Mouse (Mus musculus): Measurements from ENCODE around the gene Wfikkn2. TPM values are rescaled to one million over a fixed set of nuclear protein-coding genes. Genes with fewer than 3 reads are reported as not detected.

The Wfikkn2 gene
- polyA plus RNA-seq (2015; fragmentation: Nextera tagmentation; extraction: Ambion mirVana) = 2.9 and 3.4 TPM in 2 replicates

DNA sequence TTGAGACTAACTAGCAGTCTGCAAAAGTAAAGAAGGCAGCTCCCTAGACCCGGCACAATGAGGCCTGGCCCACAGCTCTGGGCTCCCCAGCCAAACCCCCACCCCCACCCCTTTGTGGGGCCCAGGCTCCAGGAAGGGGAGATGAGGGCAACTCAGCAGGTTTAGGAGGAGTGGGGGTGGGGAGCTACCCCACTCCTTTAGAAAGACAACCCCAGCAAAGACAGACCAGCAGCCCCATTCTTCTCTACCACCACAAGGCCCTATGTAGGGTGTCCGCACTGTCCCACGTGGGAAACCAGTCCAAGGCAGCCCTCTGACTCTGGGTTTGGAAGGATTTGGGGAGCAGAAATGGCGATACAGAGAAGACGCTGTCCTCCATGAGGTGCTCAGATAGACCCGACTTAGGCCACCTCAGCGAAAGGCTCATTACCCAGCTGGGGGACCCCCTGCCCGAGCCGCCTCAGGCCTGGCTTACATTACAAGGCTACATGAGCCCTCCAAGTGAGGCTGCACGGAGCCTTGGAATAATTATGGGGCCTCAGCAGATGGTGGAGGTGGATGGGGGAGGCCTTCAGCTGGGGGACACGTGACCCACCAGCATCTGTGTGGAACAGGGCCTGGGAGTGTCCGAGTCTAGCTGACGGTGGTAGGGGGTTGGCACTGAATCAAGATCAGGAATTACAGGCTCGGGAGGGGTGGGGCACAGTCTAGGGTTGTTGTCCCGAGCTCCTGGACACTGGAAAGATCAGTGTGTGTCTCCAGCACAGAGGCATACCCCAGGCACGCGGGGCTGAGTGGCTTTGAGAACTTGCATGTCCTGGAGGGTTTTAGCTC is at the start of gene Wfikkn2:
Gene Wfikkn2, minus strand, starts transcription at position 51 of the 834 bp plus-strand sequence.
- H3K27ac ChIP-seq = peak within 1 kb of the TSS; percentile 75
- no peak within 1 kb of the TSS for H3K4me2 ChIP-seq (replicated peaks)
- peaks cover 7% of the 10 kb centered on the region; the same call in 1 of the 2 replicates for H3K27me3 ChIP-seq
- no peaks in the 10 kb centered on the region for H3K36me3 ChIP-seq
- H3K9me3 ChIP-seq = no peaks in the 10 kb centered on the region
- ATAC-seq = peak; percentile 87
- peaks cover 44% of the 10 kb centered on the region for H3K4me1 ChIP-seq (replicated peaks)
- H3K9ac ChIP-seq (replicated peaks) = no peak within 1 kb of the TSS
- no peak within 1 kb of the TSS for H3K4me3 ChIP-seq (replicated peaks)
- WGBS = 42% methylated on average over 17 of the region's 17 CpGs

DNA sequence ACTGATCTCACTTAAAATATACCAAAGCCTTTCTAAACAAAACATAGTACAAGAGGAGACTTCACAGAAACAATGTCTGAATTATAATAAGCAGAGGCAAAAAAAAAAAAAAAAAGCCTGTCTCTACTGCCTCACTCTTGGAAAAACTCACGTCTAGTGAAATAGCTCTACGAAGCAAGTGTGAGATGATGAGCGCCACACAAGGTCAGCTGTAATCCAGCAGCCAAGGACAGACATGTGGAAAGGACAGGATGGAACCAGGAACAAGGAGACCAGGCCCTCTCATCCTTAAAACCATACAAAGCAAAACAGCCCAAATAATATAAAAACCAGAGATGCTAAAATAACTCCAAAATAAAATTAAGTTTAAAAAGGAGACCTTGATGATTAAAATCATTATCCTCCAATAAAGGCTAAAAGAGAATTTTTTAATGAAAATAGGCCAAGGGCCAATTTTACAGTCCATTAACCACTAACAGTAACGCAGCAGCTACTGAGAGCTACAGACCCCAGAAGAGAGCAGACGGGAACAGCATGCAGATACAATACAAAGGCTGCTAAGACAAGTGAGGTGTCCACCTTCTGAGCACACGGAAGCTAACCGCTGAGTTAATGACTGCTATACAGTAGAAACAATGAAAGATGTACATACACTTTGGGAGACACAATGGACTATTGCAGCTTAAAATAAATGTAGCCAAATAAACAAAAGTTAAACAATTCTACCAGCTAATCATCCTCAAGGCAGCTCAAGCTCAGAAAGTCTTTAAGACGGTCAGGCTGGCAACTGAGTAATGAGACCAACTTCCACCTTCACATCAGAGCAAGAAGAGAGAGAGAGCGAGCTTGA is 49.4 kb upstream of the Wfikkn2 start:
- H3K9ac ChIP-seq (replicated peaks) = no peak overlapping the region
- H3K4me2 ChIP-seq (replicated peaks) = no peak overlapping the region
- no peaks in the 10 kb centered on the region for H3K27me3 ChIP-seq
- no peak for ATAC-seq
- 77% methylated on average over 9 of the region's 9 CpGs for WGBS
- no peaks in the 10 kb centered on the region for H3K9me3 ChIP-seq
- peak overlapping the region; percentile 35; the same call in 1 of the 2 replicates for H3K27ac ChIP-seq
- H3K4me3 ChIP-seq (replicated peaks) = no peak overlapping the region
- peaks cover 84% of the 10 kb centered on the region for H3K36me3 ChIP-seq
- H3K4me1 ChIP-seq (replicated peaks) = no peaks in the 10 kb centered on the region

DNA sequence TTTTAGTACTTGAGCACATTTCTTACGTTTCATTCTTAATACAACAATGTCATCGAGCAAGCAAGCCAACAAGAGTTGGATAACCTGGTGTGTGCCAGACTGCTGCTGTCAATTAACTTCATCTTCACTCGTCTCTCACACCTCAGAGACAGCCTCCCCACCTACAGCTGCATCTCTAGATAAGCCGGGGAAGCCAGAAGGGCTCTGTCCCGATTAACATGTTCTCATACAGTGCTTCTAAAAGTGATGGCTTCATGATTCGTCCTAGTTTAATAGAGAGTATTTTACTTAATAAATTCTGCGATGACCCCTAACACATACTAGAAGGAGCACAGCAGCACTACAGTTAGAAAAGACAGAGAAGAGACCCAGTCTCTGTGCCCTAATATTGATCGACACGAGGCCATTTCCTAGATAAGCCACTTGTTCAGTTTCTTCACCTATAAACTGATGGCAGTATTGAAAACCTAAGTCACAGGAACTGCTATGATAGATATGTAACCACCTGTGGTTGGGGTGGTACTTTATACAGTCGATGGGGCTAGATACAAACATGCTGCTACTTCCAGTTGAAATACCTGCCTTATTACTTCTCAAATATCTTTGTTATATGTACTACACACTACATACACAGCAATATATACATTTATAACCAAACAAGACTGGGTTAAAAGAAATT is 44.4 kb upstream of the Wfikkn2 start:
- no peaks in the 10 kb centered on the region for H3K27me3 ChIP-seq
- 93% methylated on average over 10 of the region's 10 CpGs for WGBS
- no peaks in the 10 kb centered on the region for H3K9me3 ChIP-seq
- H3K4me1 ChIP-seq (replicated peaks) = no peaks in the 10 kb centered on the region
- no peak overlapping the region for H3K4me2 ChIP-seq (replicated peaks)
- no peak overlapping the region for H3K9ac ChIP-seq (replicated peaks)
- H3K36me3 ChIP-seq = peaks cover 85% of the 10 kb centered on the region
- no peak overlapping the region for H3K27ac ChIP-seq
- H3K4me3 ChIP-seq (replicated peaks) = no peak overlapping the region
- ATAC-seq = no peak

DNA sequence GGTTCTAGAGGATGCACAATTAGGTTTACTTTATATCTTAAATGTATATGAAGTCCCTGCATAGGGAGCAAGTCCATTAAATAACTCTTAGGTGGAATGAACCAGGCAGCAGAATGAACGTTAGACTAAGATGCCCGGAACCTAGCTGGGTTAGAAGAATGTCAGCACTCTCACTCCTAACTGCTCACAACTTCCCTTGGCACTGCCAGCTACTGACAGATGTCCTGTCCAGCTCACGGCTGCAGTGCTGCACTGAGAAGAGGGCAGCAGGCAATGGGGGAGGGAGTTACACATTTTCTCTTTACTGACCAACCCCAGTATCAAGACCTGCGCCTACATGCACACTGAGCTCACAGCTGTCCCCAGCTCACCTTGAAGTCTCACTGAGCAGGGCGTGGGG is 41.3 kb upstream of the Wfikkn2 start:
- no peak overlapping the region for H3K4me3 ChIP-seq (replicated peaks)
- no peak overlapping the region for H3K4me2 ChIP-seq (replicated peaks)
- ATAC-seq = no peak
- H3K27me3 ChIP-seq = no peaks in the 10 kb centered on the region
- H3K9me3 ChIP-seq = no peaks in the 10 kb centered on the region
- H3K36me3 ChIP-seq = peaks cover 81% of the 10 kb centered on the region
- 96% methylated on average over 5 of the region's 5 CpGs for WGBS
- no peak overlapping the region for H3K9ac ChIP-seq (replicated peaks)
- H3K4me1 ChIP-seq (replicated peaks) = no peaks in the 10 kb centered on the region
- no peak overlapping the region for H3K27ac ChIP-seq

DNA sequence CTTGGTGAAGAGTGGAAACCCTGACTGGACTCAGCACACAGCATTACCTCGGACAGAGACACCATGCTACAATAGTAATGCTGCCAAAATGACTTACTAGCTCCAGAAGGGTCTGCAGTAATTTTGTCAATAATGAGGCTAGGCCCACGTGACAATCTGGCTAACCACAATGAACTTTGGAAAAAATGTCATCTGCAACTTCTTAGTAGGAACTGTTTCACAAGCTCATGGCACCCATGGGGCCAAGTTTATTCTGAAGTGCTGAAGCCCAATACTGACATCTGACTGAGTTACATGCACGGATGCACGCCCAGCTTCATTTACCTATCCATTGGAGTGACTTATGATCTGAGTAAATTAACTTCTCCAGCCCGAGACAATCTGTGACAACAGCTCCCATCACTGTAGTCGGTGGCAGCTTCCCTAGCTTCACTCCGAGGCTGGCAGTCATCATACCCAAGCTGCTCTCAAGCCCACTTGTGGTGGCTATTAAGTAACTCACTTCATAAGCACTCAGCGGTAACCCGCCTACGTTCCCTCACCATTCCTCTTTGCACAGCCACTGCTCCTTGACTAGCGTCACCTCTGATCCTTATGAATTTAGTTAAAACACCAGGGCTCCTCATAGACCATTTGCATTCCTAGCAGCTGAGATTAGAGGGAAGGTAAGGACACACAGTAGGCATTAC is 40.2 kb upstream of the Wfikkn2 start:
- no peak overlapping the region for H3K4me2 ChIP-seq (replicated peaks)
- H3K36me3 ChIP-seq = peaks cover 73% of the 10 kb centered on the region
- no peak overlapping the region for H3K27ac ChIP-seq
- H3K9ac ChIP-seq (replicated peaks) = no peak overlapping the region
- 95% methylated on average over 11 of the region's 11 CpGs for WGBS
- H3K4me1 ChIP-seq (replicated peaks) = no peaks in the 10 kb centered on the region
- H3K9me3 ChIP-seq = no peaks in the 10 kb centered on the region
- H3K27me3 ChIP-seq = no peaks in the 10 kb centered on the region
- no peak for ATAC-seq
- no peak overlapping the region for H3K4me3 ChIP-seq (replicated peaks)

DNA sequence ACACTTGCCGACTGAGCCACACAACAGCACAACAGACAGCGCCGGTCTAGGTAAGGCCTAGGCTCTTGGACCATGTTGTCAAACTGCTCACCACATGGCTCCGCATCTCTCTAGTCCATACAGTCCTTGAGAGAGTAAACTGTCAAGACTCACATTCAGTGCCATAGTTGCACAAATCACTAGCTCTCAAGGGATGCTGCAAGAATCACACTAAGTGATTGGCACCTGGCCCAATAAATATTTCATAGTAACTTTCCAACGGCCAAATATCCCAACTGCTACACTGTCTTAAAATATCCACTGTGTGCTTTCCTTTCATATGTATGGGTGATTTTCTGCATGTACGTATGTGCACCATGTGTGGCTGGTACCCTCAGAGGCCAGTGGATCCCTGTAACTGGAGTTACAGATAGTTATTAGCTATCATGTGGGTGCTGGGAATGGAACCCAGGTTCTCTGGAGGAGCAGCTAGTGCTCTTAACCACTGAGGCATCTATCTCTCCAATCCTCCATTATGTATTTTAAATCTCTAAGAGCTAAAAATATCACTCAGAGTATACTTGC is 37.8 kb upstream of the Wfikkn2 start:
- Histone ChIP-seq H3K9ac (replicated peaks) (no peak overlapping the region), H3K4me2 (replicated peaks) (no peak overlapping the region), H3K36me3 (peaks cover 52% of the 10 kb centered on the region), H3K4me1 (replicated peaks) (0 out of 2 replicates have a peak, but pooled peaks cover 5% of the 10 kb centered on the region), H3K27ac (no peak overlapping the region), H3K9me3 (no peaks in the 10 kb centered on the region), H3K4me3 (replicated peaks) (no peak overlapping the region), H3K27me3 (no peaks in the 10 kb centered on the region)
- ATAC-seq = no peak
- WGBS = 96% methylated on average over 6 of the region's 6 CpGs

DNA sequence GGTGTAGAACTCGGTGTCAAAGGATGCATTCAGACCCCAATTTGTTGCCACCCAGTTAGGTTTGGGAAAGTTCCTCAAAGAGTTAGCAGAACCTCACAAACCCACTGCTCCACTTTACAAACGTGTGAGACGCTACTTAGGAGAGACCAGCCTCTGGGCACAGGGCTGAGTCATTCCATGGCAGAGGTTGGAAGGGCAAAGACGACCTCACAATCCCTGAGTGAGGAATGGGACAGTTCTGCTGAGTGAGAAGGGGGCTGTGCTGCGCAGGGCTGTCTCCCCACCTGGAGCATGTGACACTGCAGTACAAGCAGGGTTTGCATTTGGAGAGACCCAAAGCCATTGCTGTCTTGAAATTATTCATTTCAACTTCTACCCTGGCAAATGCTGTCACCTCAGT is 36.5 kb upstream of the Wfikkn2 start:
- Histone ChIP-seq H3K9ac (replicated peaks) (no peak overlapping the region), H3K27ac (no peak overlapping the region), H3K4me1 (replicated peaks) (0 out of 2 replicates have a peak, but pooled peaks cover 8% of the 10 kb centered on the region), H3K9me3 (no peaks in the 10 kb centered on the region), H3K36me3 (peaks cover 39% of the 10 kb centered on the region), H3K4me2 (replicated peaks) (no peak overlapping the region), H3K27me3 (no peaks in the 10 kb centered on the region), H3K4me3 (replicated peaks) (no peak overlapping the region)
- no peak for ATAC-seq
- 72% methylated on average over 5 of the region's 5 CpGs for WGBS

DNA sequence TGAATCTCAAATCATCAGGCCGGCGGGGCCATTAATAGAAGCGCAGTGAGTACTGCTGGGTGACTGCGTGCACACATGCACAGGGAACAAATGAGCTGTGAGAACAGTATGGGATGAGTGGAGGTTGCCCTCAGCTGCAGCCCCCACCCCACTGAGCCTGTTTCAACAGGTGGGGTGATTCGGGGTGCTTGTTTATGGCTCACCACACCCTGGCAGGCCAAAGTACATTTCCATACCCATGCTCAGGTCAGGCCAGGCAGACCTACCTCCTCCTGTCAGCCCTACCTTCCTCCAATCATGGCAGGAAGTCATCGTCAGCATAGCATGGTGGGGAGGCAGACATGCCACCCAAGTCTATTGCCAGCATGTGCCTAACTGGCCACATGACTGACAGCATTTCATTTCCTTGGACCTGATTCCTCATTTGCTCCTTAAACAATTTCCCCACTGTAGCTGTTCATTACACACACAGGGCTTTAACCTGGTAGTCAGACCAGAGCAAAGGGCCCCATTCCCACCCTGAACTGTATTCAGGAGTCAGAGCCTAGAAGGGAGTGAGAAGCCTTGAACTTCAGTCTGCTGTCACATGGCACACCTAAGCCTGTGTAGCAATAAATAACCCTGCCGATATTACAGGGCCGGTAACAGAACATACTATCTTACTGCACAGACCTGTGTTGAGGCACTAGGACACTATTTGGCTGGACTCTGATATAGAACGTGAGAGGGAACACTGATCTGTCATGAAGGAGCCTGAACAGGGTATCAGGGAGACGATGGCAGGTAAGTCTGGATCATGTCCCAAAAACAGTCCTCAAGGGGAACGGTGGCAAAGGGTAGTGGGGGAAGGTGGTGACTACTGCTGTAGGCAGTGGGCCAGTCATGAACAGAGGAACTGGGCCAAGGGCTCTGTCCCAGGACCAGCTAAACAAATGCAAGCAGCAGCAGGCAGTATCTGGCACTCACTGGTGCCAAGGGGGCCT is 35.7 kb upstream of the Wfikkn2 start, which contains the start of gene Gm21885:
Gene Gm21885, plus strand, starts transcription at position 675 of the 983 bp plus-strand sequence.
- Histone ChIP-seq H3K4me3 (replicated peaks) (no peak within 1 kb of the TSS), H3K9me3 (no peaks in the 10 kb centered on the region), H3K9ac (replicated peaks) (no peak within 1 kb of the TSS), H3K4me2 (replicated peaks) (no peak within 1 kb of the TSS), H3K27me3 (no peaks in the 10 kb centered on the region), H3K36me3 (peaks cover 31% of the 10 kb centered on the region), H3K4me1 (replicated peaks) (peaks cover 14% of the 10 kb centered on the region; the same call in 1 of the 2 replicates), H3K27ac (no peak within 1 kb of the TSS)
- ATAC-seq = no peak
- 86% methylated on average over 11 of the region's 11 CpGs for WGBS

DNA sequence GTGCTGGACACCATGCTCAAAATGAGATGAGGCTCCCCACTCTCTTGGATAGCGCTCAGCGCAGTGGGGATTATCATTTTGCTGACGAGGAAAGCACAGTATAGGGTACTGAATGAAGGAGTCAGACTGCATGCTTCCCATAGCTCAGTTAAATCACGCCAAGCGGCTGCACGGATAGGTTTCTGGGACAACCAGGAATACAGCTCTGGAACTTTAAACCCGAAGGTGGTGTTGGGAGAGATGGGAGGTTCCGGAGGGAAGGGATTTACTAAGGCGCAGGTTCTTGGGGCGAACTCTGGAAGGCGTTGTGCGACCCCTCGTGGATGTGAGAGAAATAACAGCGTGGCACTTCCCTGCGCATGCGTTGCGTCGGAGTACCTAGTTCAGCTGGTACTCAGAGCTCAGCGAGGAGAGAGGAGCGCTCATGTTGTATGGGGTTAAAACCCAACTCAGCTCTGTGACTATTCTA is 31.1 kb upstream of the Wfikkn2 start:
- Histone ChIP-seq H3K27me3 (no peaks in the 10 kb centered on the region), H3K9ac (replicated peaks) (peak overlapping the region; percentile 58), H3K4me2 (replicated peaks) (peak overlapping the region; percentile 56), H3K4me1 (replicated peaks) (peaks cover 15% of the 10 kb centered on the region; the same call in 1 of the 2 replicates), H3K36me3 (no peaks in the 10 kb centered on the region), H3K4me3 (replicated peaks) (peak overlapping the region; percentile 22), H3K27ac (no peak overlapping the region), H3K9me3 (no peaks in the 10 kb centered on the region)
- ATAC-seq = peak; percentile 76
- 7% methylated on average over 20 of the region's 20 CpGs for WGBS

DNA sequence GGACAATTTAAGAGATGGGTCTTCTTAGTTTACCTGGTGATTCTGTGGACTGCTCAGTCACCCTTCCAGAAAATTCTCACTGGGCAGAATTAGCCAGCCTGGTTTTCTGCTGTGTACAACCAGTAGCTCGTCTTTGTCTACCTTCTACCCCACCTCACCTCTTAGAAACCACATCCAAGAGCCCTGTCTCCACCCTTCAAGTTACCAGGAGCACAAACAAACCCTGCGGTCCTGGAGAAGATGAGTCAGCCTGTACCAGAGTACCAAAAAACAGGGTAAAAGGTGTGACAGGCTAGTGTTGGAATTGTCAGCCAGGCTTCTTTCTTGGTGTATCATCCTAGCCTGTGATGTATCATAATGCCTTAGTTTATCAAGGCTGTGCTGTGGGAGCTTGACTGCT is 29.9 kb upstream of the Wfikkn2 start:
- H3K4me2 ChIP-seq (replicated peaks) = no peak overlapping the region
- H3K27me3 ChIP-seq = no peaks in the 10 kb centered on the region
- no peaks in the 10 kb centered on the region for H3K36me3 ChIP-seq
- H3K27ac ChIP-seq = no peak overlapping the region
- H3K9me3 ChIP-seq = no peaks in the 10 kb centered on the region
- WGBS = 89% methylated on average over 2 of the region's 2 CpGs
- H3K9ac ChIP-seq (replicated peaks) = no peak overlapping the region
- peaks cover 14% of the 10 kb centered on the region; the same call in 1 of the 2 replicates for H3K4me1 ChIP-seq (replicated peaks)
- ATAC-seq = no peak
- H3K4me3 ChIP-seq (replicated peaks) = no peak overlapping the region

Data from midbrain, embryonic 13.5 days (tissue).